Mouse (Mus musculus) liver, postnatal 0 days (tissue): ENCODE measurements at regions not wholly inside any gene's neighbourhood (a gene's known extent, or its start where the extent isn't known, plus 50 kb on each side); places are given as distances from the start of the nearest gene placed in this dataset.

Source experiments
- CTCF ChIP-seq: sonication (generic); IDR thresholded peaks from 2 replicates; pipeline ENCODE4 v1.5.1; 2016; ENCODE audit warnings: antibody characterized with exemption, low read depth
- EP300 ChIP-seq: IDR thresholded peaks from 2 replicates; pipeline ENCODE4 v1.6.1; 2016; ENCODE audit warnings: antibody characterized with exemption, low read depth, mild to moderate bottlenecking

- TF ChIP-seq CTCF = no peak
- TF ChIP-seq EP300 = no peak
These were observed 301.2 kb upstream of the Ppp2r3a start for GRCm38 (mm10) chr9:101552789-101553188.
